Mouse (Mus musculus): ENCODE data around the gene Entpd5. TPM values are rescaled to one million over a fixed set of nuclear protein-coding genes. Genes with fewer than 3 reads are reported as not detected.
"Not testable (repeated sequence)": the region's sequence is repeated elsewhere in the genome, so short reads cannot be mapped to it uniquely, and the experiment has no call there.

Entpd5 gene
- polyA plus RNA-seq, 1 experiment from 2014 or later: 85.5 TPM

DNA sequence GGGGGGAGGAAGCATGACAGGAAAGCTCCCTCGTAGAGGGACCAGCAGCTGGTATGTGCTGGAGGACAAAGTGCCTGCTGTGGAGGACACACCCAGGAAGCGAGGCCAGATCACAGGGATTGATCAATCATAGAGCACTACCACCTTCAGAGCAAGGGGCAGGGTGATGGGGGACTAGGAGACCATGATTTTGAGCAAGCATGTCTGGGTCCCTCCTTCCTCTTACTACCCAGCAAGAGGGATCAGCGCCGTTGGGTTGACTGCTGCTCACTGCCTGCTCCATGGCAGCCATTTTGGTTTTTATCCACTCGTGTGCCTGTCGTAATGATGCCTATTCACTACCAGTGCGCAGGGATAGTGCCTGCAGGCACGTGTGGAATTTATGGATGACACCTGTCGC, 44.5 kb downstream of the Entpd5 start:
- Histone ChIP-seq H3K27ac (no peak overlapping the region), H3K4me1 (replicated peaks; ENCODE audit: insufficient read depth, low read length) (peaks cover 9% of the 10 kb centered on the region; the same call in 1 of the 2 replicates), H3K36me3 (ENCODE audit: insufficient read depth, low read length) (peaks cover 13% of the 10 kb centered on the region), H3K9me3 (replicated peaks; ENCODE audit: low read length) (no peaks in the 10 kb centered on the region), H3K4me2 (ENCODE audit: low read length) (no peak overlapping the region), H3K27me3 (ENCODE audit: insufficient read depth, low read length) (no peaks in the 10 kb centered on the region), H3K4me3 (replicated peaks; ENCODE audit: low read depth, low read length) (no peak overlapping the region), H3K9ac (ENCODE audit: low read depth, low read length) (no peak overlapping the region)
- 85% methylated on average over 9 of the region's 9 CpGs for WGBS
- no peak for DNase-seq (ENCODE audit: low spot score)
- ATAC-seq (replicated peaks; ENCODE audit: low FRiP score, low read depth): no peak
- TF ChIP-seq CTCF (IDR thresholded peaks at IDR 0.05; ENCODE audit: low read depth): no peak

- H3K27me3 ChIP-seq (ENCODE audit: insufficient read depth, low read length): no peaks in the 10 kb centered on the region
- H3K4me3 ChIP-seq (replicated peaks; ENCODE audit: low read depth, low read length): peak overlapping the region; percentile 92; the same call in 1 of the 2 replicates
- TF ChIP-seq CTCF (IDR thresholded peaks at IDR 0.05; ENCODE audit: low read depth): no peak
- peaks cover 1% of the 10 kb centered on the region; the same call in 1 of the 2 replicates for H3K36me3 ChIP-seq (ENCODE audit: insufficient read depth, low read length)
- peak overlapping the region; percentile 92 for H3K4me2 ChIP-seq (ENCODE audit: low read length)
- no peak overlapping the region for H3K27ac ChIP-seq
- ATAC-seq (replicated peaks; ENCODE audit: low FRiP score, low read depth) (no peak), DNase-seq (ENCODE audit: low spot score) (no peak)
- WGBS: 38% methylated on average over 2 of the region's 2 CpGs
- H3K9ac ChIP-seq (ENCODE audit: low read depth, low read length): no peak overlapping the region
- H3K9me3 ChIP-seq (replicated peaks; ENCODE audit: low read length): no peaks in the 10 kb centered on the region
- peaks cover 9% of the 10 kb centered on the region; the same call in 1 of the 2 replicates for H3K4me1 ChIP-seq (replicated peaks; ENCODE audit: insufficient read depth, low read length)
These were observed 46.0 kb downstream of the Entpd5 start for GRCm38 (mm10) chr12:84362872-84363271.

DNA sequence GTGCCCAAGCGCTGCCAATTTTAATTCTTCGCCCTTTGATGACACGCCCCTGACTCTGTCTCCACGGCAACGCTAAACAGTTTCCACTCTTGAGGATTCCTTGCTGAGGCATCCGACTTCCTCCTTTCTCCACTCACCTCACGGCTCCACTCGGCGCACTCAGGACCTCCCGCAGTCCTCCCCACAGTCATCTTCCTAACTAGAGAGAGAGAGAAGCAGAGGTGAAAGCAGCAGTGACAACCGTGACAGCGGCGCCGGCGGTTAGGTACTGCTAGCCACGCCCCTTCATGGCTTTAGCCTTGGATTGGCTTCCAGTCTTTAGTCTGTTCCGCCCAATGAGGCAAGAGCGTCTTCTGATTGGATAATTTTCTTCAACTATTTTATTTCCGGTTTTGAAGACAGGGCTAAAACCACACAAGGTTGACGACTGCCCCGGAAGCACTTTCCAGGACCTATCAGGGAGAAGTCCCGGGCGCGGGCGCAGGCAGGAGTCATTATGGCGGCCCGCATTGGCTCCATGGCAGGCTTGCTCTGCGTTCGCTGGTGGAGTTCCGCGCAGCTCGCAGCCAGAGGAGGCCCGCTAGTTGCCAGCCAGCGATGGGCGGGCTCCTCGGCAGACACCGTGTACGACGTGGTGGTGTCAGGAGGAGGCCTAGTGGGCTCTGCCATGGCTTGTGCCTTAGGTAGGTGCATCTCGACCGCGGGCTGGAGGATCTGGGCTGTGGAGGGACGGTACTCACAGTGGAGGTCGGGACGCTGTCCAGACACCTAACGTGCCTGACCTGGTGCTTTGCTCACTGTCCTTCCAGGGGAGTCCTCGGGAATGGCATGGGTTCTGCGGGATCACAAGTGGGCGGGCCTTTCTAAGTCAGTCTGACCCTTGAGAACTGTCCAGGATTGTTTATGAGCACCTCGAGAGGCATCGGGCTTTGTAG, 47.0 kb downstream of the Entpd5 start, which contains the start of the genes Coq6 and Fam161b:
Gene Coq6 (plus strand): TSS at position 103 of the 935 bp plus-strand sequence.
Gene Fam161b (minus strand): TSS at position 279 of the 935 bp plus-strand sequence.
- 0% methylated on average over 51 of the region's 51 CpGs for WGBS
- no peak for TF ChIP-seq CTCF (IDR thresholded peaks at IDR 0.05; ENCODE audit: low read depth)
- Histone ChIP-seq H3K27ac (peak within 1 kb of the TSS; percentile 67; the same call in 1 of the 2 replicates), H3K36me3 (ENCODE audit: insufficient read depth, low read length) (no peaks in the 10 kb centered on the region), H3K4me2 (ENCODE audit: low read length) (peak within 1 kb of the TSS; percentile 92), H3K4me3 (replicated peaks; ENCODE audit: low read depth, low read length) (peak within 1 kb of the TSS; percentile 92), H3K9ac (ENCODE audit: low read depth, low read length) (peak within 1 kb of the TSS; percentile 79), H3K9me3 (replicated peaks; ENCODE audit: low read length) (no peaks in the 10 kb centered on the region), H3K4me1 (replicated peaks; ENCODE audit: insufficient read depth, low read length) (peaks cover 9% of the 10 kb centered on the region; the same call in 1 of the 2 replicates), H3K27me3 (ENCODE audit: insufficient read depth, low read length) (no peaks in the 10 kb centered on the region)
- peak; percentile 99 for ATAC-seq (replicated peaks; ENCODE audit: low FRiP score, low read depth)
- DNase-seq (ENCODE audit: low spot score): peak; percentile 100

- ATAC-seq (replicated peaks; ENCODE audit: low FRiP score, low read depth); H3K27me3 ChIP-seq (ENCODE audit: insufficient read depth, low read length); H3K36me3 ChIP-seq (ENCODE audit: insufficient read depth, low read length); H3K9me3 ChIP-seq (replicated peaks; ENCODE audit: low read length); H3K4me3 ChIP-seq (replicated peaks; ENCODE audit: low read depth, low read length); H3K4me1 ChIP-seq (replicated peaks; ENCODE audit: insufficient read depth, low read length); DNase-seq (ENCODE audit: low spot score); H3K4me2 ChIP-seq (ENCODE audit: low read length); H3K9ac ChIP-seq (ENCODE audit: low read depth, low read length); H3K27ac ChIP-seq: not testable (repeated sequence)
- WGBS: 79% methylated on average over 2 of the region's 2 CpGs
These were observed 50.1 kb downstream of the Entpd5 start for GRCm38 (mm10) chr12:84358699-84359098.

GRCm38 (mm10) chr12:84347192-84347591, 61.6 kb downstream of the Entpd5 start:
- Histone ChIP-seq H3K27me3 (ENCODE audit: insufficient read depth, low read length) (no peaks in the 10 kb centered on the region), H3K9ac (ENCODE audit: low read depth, low read length) (no peak overlapping the region), H3K4me2 (ENCODE audit: low read length) (no peak overlapping the region), H3K4me3 (replicated peaks; ENCODE audit: low read depth, low read length) (no peak overlapping the region), H3K9me3 (replicated peaks; ENCODE audit: low read length) (no peaks in the 10 kb centered on the region), H3K36me3 (ENCODE audit: insufficient read depth, low read length) (peaks cover 28% of the 10 kb centered on the region), H3K27ac (no peak overlapping the region), H3K4me1 (replicated peaks; ENCODE audit: insufficient read depth, low read length) (peaks cover 2% of the 10 kb centered on the region; the same call in 1 of the 2 replicates)
- 35% methylated on average over 2 of the region's 2 CpGs for WGBS
- peak; percentile 73 for TF ChIP-seq CTCF (IDR thresholded peaks at IDR 0.05; ENCODE audit: low read depth)
- DNase-seq (ENCODE audit: low spot score) (peak; percentile 67), ATAC-seq (replicated peaks; ENCODE audit: low FRiP score, low read depth) (no peak)

- Histone ChIP-seq H3K9ac (ENCODE audit: low read depth, low read length) (no peak overlapping the region), H3K4me1 (replicated peaks; ENCODE audit: insufficient read depth, low read length) (no peaks in the 10 kb centered on the region), H3K27me3 (ENCODE audit: insufficient read depth, low read length) (no peaks in the 10 kb centered on the region), H3K27ac (no peak overlapping the region), H3K9me3 (replicated peaks; ENCODE audit: low read length) (no peaks in the 10 kb centered on the region), H3K4me3 (replicated peaks; ENCODE audit: low read depth, low read length) (no peak overlapping the region), H3K4me2 (ENCODE audit: low read length) (no peak overlapping the region), H3K36me3 (ENCODE audit: insufficient read depth, low read length) (peaks cover 58% of the 10 kb centered on the region)
- TF ChIP-seq CTCF (IDR thresholded peaks at IDR 0.05; ENCODE audit: low read depth): no peak
- WGBS: 93% methylated on average over 11 of the region's 11 CpGs
- ATAC-seq (replicated peaks; ENCODE audit: low FRiP score, low read depth) (no peak), DNase-seq (ENCODE audit: low spot score) (no peak)
These were observed 71.7 kb downstream of the Entpd5 start for GRCm38 (mm10) chr12:84336963-84337625.
